Mouse (Mus musculus) midbrain, postnatal 0 days (tissue): ENCODE measurements around the gene Hist1h4b. TPM values are rescaled to one million over a fixed set of nuclear protein-coding genes. Genes with fewer than 3 reads are reported as not detected.
"Not testable (repeated sequence)": the region's sequence is repeated elsewhere in the genome, so short reads cannot be mapped to it uniquely, and the experiment has no call there.

Experiments
- ATAC-seq: fragments of 200-750 bp; cut with Nextera tagmentation; 2 replicates; pipeline ENCODE4 v1.8.0; 2017; ENCODE audit warnings: moderate number of reproducible peaks, mild to moderate bottlenecking, moderate TSS enrichment, moderate library complexity; ENCODE audit not compliant: low FRiP score
- DNase-seq: peaks from one replicate; pipeline ENCODE4 v3.0.0-alpha.2; 2015; ENCODE audit warnings: low spot score
- H3K27ac ChIP-seq: fragments of 300-500 bp; sonication (generic); 2 replicates; pipeline ENCODE4 v1.5.1; 2014; ENCODE audit warnings: low read depth, mild to moderate bottlenecking, low read length, mixed read lengths
- H3K27me3 ChIP-seq: fragments of 300-500 bp; sonication (generic); 2 replicates; pipeline ENCODE4 v1.6.1; 2014; ENCODE audit warnings: low read length, control low read depth, mixed read lengths; ENCODE audit not compliant: insufficient read depth
- H3K36me3 ChIP-seq: fragments of 300-500 bp; sonication (generic); 2 replicates; pipeline ENCODE4 v1.6.1; 2014; ENCODE audit warnings: low read length, control low read depth, mixed read lengths; ENCODE audit not compliant: insufficient read depth
- H3K4me1 ChIP-seq: fragments of 300-500 bp; sonication (generic); 2 replicates; pipeline ENCODE4 v1.6.1; 2014; ENCODE audit warnings: mild to moderate bottlenecking, control low read depth, antibody characterized with exemption, low read length, mixed read lengths; ENCODE audit not compliant: insufficient read depth
- H3K4me2 ChIP-seq: fragments of 300-500 bp; sonication (generic); 2 replicates; pipeline ENCODE4 v1.6.1; 2014; ENCODE audit warnings: low read depth, mild to moderate bottlenecking, low read length, mixed read lengths; ENCODE audit not compliant: poor library complexity, severe bottlenecking
- H3K4me3 ChIP-seq: fragments of 300-500 bp; sonication (generic); 2 replicates; pipeline ENCODE4 v1.5.1; 2014; ENCODE audit warnings: low read depth, mild to moderate bottlenecking, low read length, moderate library complexity
- H3K9ac ChIP-seq: fragments of 300-500 bp; sonication (generic); replicated peaks from 2 replicates; pipeline ENCODE4 v1.6.1; 2014; ENCODE audit warnings: mild to moderate bottlenecking, low read length, moderate library complexity, mixed read lengths; ENCODE audit not compliant: poor library complexity, severe bottlenecking
- H3K9me3 ChIP-seq: fragments of 300-500 bp; sonication (generic); 2 replicates; pipeline ENCODE4 v1.6.1; 2016; ENCODE audit warnings: low read length, control low read depth
- CTCF ChIP-seq: IDR thresholded peaks from 2 replicates; pipeline ENCODE4 v1.5.1; 2016; ENCODE audit warnings: antibody characterized with exemption, mild to moderate bottlenecking
- WGBS: fragments of 180-500 bp; shearing (Covaris S2); extraction: QIAGEN DNeasy Blood & Tissue Kit; methylation state at CpG from one replicate; pipeline ENCODE4 v1.1.7; 2014; 5-methylcytosine and 5-hydroxymethylcytosine counted together
- polyA plus RNA-seq: library from polyadenylated mRNA; unstranded; fragments of >200 nt; fragmentation: Nextera tagmentation; extraction: Ambion mirVana; gene quantifications from 2 replicates; pipeline ENCODE4 v1.2.1, GENCODE M21; 2015
- total RNA-seq: library from RNA; depleted of rRNA; stranded (reverse); fragments of >200 nt; gene quantifications from 2 replicates; pipeline ENCODE4 v1.2.3, GENCODE M21; 2014

The Hist1h4b gene
- total and polyA plus RNA-seq, 2 experiments from 2014 or later: 2.0 to 315 TPM

DNA sequence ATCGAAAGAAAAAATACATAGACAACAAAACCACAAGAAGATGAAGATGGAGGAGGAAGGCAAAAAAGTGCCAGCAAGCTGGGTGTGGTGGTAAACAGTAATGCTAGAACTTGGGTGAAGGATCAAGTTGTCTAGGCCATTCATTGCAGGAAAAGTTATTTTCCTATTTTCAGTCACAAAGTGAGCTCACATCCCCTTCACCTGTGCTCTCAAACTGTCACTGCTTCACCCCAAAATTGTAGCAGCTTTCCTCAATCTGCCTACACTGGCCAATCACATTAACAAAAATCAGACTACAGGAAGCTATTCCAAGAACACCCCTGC is 3.1 kb downstream of the Hist1h4b start:
- Histone ChIP-seq H3K27ac (no peak overlapping the region), H3K27me3 (no peaks in the 10 kb centered on the region), H3K9me3 (no peaks in the 10 kb centered on the region), H3K4me2 (peak overlapping the region; percentile 82), H3K4me3 (no peak overlapping the region), H3K9ac (no peak overlapping the region), H3K36me3 (no peaks in the 10 kb centered on the region), H3K4me1 (peaks cover 8% of the 10 kb centered on the region; the same call in 1 of the 2 replicates)
- no peak for TF ChIP-seq CTCF
- 59% methylated on average over 1 of the region's 1 CpGs for WGBS
- ATAC-seq (no peak), DNase-seq (no peak)

DNA sequence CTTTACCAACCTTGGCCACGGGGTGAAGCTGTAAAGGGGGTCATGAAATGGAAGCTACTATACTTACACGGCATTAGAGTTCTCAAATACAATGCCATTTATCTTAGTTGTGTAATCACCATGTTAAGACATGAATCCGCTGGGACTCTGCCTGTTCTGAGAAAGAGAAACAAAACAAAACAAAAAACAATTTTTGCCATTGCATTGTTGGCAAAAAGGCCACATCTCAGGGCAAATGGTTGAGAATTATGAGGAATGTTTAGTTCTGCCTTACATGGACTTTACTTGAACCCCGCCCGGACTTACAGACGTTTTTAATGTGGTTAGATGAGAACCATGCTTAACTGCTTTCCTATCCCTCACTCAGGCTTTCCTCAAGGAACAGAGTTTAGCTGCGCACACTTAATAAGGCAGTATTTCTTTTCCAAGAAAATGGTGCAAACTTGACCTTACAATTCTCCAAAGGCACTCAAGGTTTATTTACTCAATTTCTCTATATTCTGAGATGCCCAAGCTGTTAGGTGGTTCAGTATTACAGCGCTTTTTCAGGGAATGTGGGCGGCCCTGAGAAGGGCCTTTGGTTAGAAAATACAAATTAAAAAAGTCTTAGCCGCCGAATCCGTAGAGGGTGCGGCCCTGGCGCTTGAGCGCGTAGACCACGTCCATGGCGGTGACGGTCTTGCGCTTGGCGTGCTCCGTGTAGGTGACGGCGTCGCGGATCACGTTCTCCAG is 3.6 kb downstream of the Hist1h4b start:
- peak; percentile 54 for TF ChIP-seq CTCF
- H3K27ac ChIP-seq: peak overlapping the region; percentile 75
- WGBS: 2% methylated on average over 20 of the region's 27 CpGs
- H3K4me2 ChIP-seq: peak overlapping the region; percentile 82
- no peaks in the 10 kb centered on the region for H3K9me3 ChIP-seq
- H3K36me3 ChIP-seq: no peaks in the 10 kb centered on the region
- ATAC-seq (peak; percentile 52), DNase-seq (peak; percentile 53)
- H3K4me1 ChIP-seq: peaks cover 8% of the 10 kb centered on the region; the same call in 1 of the 2 replicates
- H3K4me3 ChIP-seq: peak overlapping the region; percentile 58
- no peaks in the 10 kb centered on the region for H3K27me3 ChIP-seq
- peak overlapping the region; percentile 52; the same call in 1 of the 2 replicates for H3K9ac ChIP-seq

DNA sequence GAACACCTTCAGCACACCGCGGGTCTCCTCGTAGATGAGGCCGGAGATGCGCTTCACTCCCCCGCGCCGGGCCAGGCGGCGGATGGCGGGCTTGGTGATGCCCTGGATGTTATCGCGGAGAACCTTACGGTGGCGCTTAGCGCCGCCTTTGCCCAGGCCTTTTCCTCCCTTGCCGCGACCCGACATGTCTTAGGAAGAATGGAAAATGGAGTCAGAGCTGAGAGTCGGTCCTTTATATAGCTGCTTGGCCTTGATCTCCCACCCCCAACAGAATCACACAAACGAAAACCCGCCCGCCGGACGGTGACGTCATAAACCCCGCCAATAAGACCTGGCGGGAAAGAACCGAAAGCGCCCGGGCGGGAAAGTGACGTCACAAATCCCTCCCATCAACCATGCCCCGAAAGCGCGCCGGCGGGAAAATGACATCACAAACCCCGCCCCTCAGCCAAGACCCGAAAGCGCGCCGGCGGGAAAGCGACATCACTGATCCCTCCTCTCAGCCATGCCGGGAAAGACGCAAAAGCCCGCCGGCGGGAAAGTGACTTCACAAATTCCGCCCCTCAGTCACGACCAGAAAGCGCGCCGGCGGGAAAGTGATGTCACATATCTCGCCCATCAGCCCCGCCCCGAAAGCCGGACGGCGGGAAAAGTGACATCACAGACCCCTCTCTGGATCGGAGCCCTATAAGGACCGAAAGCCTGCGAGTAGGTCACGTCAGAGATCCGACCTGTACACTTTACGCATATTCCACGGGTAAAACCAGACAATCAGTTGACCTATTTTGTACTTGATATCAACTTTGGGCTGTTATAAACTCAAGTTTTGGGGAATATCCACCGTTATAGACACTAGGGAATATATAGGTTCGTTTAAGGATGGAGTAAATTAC is 4.4 kb downstream of the Hist1h4b start, which contains the start of gene Hist1h4a:
TSS of gene Hist1h4a (minus strand) at position 259 of the 893 bp plus-strand sequence.
- Histone ChIP-seq H3K4me2 (peak within 1 kb of the TSS; percentile 82), H3K9ac (peak within 1 kb of the TSS; percentile 52; the same call in 1 of the 2 replicates), H3K4me3 (peak within 1 kb of the TSS; percentile 58), H3K4me1 (peaks cover 8% of the 10 kb centered on the region; the same call in 1 of the 2 replicates), H3K27ac (peak within 1 kb of the TSS; percentile 75), H3K27me3 (no peaks in the 10 kb centered on the region), H3K9me3 (no peaks in the 10 kb centered on the region), H3K36me3 (no peaks in the 10 kb centered on the region)
- peak; percentile 99 for DNase-seq
- WGBS: under 1% methylated on average over 61 of the region's 72 CpGs
- ATAC-seq: peak; percentile 84
- peak; percentile 18 for TF ChIP-seq CTCF

DNA sequence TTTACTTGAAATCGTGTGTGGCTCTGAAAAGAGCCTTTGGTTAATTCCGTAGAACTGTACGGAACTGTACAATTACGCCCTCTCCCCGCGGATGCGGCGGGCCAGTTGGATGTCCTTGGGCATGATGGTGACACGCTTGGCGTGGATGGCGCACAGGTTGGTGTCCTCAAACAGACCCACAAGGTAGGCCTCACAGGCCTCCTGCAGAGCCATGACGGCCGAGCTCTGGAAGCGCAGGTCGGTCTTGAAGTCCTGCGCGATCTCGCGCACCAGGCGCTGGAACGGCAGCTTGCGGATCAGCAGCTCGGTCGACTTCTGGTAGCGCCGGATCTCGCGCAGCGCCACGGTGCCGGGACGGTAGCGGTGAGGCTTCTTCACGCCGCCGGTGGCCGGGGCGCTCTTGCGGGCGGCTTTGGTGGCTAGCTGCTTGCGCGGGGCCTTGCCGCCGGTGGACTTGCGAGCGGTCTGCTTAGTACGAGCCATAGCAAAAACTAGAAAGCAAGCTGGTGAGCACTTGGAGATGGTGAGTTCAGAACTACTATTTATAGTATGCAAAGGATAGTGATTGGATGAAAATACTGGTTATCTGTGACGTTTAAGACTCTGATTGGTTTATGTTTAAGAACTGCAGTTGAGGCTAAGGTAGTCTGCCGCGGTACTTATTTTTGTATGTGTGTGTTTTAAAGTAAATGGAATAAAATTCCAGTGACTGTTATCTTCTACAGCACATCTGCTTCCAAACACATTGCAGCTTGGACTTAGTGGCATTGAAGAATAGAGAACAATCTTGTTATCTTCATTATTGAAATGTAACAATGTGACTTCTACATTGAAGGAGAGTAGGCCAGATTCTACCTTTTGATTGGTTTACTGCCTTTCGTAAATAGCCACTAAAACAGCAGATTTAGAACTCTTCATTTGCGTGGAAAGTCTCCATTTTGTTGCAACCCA is 5.3 kb downstream of the Hist1h4b start, which contains the start of gene Hist1h3a:
TSS of gene Hist1h3a (minus strand) at position 516 of the 951 bp plus-strand sequence.
- WGBS: under 1% methylated on average over 25 of the region's 52 CpGs

DNA sequence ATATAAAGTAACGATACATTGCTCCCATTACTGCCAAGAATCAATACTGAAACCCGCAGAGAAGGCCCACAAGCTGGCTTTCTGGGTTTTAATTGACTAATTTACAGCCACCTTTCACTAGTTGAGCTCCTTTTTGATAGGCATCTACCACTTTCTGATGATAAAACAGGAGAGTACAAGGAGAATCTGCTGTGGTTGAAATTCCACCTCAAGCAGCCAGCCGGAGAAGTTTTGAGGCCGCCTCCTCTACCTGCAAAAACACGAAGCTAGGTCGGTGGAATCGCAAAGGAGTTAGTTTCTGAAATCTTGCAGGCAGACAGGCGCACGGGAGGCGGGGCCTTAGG is 6.4 kb downstream of the Hist1h4b start:
- Histone ChIP-seq H3K4me1 (0 out of 2 replicates have a peak, but pooled peaks cover 4% of the 10 kb centered on the region), H3K9ac (peak overlapping the region; percentile 25; the same call in 1 of the 2 replicates), H3K4me3 (peak overlapping the region; percentile 58), H3K27me3 (no peaks in the 10 kb centered on the region), H3K27ac (peak overlapping the region; percentile 67), H3K36me3 (no peaks in the 10 kb centered on the region), H3K9me3 (no peaks in the 10 kb centered on the region), H3K4me2 (peak overlapping the region; percentile 82)
- DNase-seq (no peak), ATAC-seq (no peak)
- 1% methylated on average over 10 of the region's 10 CpGs for WGBS
- TF ChIP-seq CTCF: no peak

More for the DNA sequence above, 5.3 kb downstream of the Hist1h4b start, which contains the start of gene Hist1h3a:
- H3K4me1 ChIP-seq, H3K36me3 ChIP-seq, H3K9me3 ChIP-seq, H3K27me3 ChIP-seq: not testable (repeated sequence)
- DNase-seq: peak; percentile 93
- peak; percentile 70 for ATAC-seq
- peak within 1 kb of the TSS; percentile 82 for H3K4me2 ChIP-seq
- peak within 1 kb of the TSS; percentile 58 for H3K4me3 ChIP-seq
- H3K27ac ChIP-seq: peak within 1 kb of the TSS; percentile 75
- H3K9ac ChIP-seq: peak within 1 kb of the TSS; percentile 25; the same call in 1 of the 2 replicates
